Mouse (Mus musculus) stomach, postnatal 0 days (tissue): ENCODE results near the gene Irx3.

Source experiments
- CTCF ChIP-seq: IDR thresholded peaks from 2 replicates; pipeline ENCODE4 v1.5.1; 2016; ENCODE audit warnings: antibody characterized with exemption, low read depth, mild to moderate bottlenecking, moderate library complexity
- EP300 ChIP-seq: optimal IDR thresholded peaks from 2 replicates; pipeline ENCODE3; 2016; ENCODE audit warnings: antibody characterized with exemption

DNA sequence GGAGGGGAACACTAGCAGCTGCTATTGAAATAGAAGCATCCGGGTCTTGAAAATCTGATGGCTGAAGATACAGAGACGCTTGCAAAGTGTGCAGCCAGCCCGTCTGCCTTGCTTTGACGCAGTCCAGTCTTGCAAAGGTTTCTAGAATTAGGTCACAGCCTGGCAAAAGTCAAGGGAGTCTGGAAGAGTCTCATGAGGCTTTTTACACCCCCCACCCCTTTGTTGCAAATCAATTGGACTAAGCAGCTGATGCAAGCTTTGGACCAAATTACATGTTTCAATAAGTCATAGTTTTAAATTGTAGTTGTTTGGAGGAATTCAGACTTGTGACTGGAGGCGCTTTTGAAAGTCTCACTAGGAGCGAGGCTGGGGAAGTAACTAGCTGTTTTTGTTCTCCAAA lies 33.0 kb downstream of the Irx3 start:
- no peak for TF ChIP-seq EP300
- TF ChIP-seq CTCF = no peak
